Comparison of ENCODE assay signal across 23 mouse cellular contexts in genomic region chr2:148719271-148719995, GRCm38 (mm10). TPM values are rescaled to one million over a fixed set of nuclear protein-coding genes. Genes with fewer than 3 reads are reported as not detected.
A peak's percentile ranks its signal among the peaks of the same experiment; 100 is the strongest.
DNase-seq lines count a peak whose midpoint lies in the region; ATAC-seq and TF ChIP-seq lines count a peak whose summit lies in the region.
"Had no signal": no experiment of that assay in that cellular context is flagged by ENCODE, and none has a peak within 500 bp of the region (broad histone marks: within the 10 kb centered on the region; RNA-seq: fewer than 3 reads in every experiment).

No protein-coding gene starts in this region.

- intact Hi-C loops in gastrocnemius, postnatal 14 days (cut with DNase I; ENCODE audit: low total_unique reads) = no loop called here

- ATAC-seq in Patski = peak; percentile 85
- ATAC-seq in megakaryocyte, adult 5-6 weeks (ENCODE audit: poor library complexity, severe bottlenecking) = peak; percentile 73
- ATAC-seq: hindbrain, embryonic 16.5 days; liver, embryonic 12.5 days had no signal

- in situ Hi-C loops in Patski (cut with MboI; ENCODE audit: low pct_unique_long_range_greater_than_20kb) = no loop called here

- TF ChIP-seq CTCF in Patski (IDR thresholded peaks at IDR 0.05) = no peak

- H3K36me3 ChIP-seq in embryonic facial prominence, embryonic 10.5 days (replicated peaks) = no peaks in the 10 kb centered on the region
- H3K36me3 ChIP-seq: embryonic facial prominence, embryonic 12.5 days; G1E; limb, embryonic 10.5 days; liver, embryonic 12.5 days had no signal

- CTCF ChIA-PET in Patski (lab: Charles Lee) = interaction anchor here (1.1 to 4.5 kb wide), 4 partner anchors 11 to 17 kb away, joined by 3 to 27 read pairs (median 4); partner anchors contain the start of gene Napb

- DNase-seq in adrenal gland, postnatal 36 days = peak; percentile 11 to 16
- DNase-seq in adrenal gland, adult 18-20 months (ENCODE audit: low spot score in 2 of 2) = no peak
- DNase-seq in 3134 (ENCODE audit: extremely low read depth, insufficient read length, low spot score) (peak; percentile 43), Patski (ENCODE audit: low read depth, low spot score) (no peak)
- DNase-seq in urinary bladder, postnatal 25 days (ENCODE audit: low spot score) = no peak
- DNase-seq in embryonic facial prominence, embryonic 10.5 days (ENCODE audit: low spot score) = no peak
- DNase-seq in gastrocnemius, postnatal 14 days = no peak
- DNase-seq: cerebellum, postnatal 10 days; heart, adult 11 months; kidney, adult 18-20 months; right cerebral cortex, postnatal 4 days had no signal

- WGBS in embryonic facial prominence, embryonic 10.5 days = 87% methylated on average over 2 of the region's 2 CpGs

- POLR2A ChIA-PET in Patski (lab: Charles Lee) = no interaction called here

- no peaks in the 10 kb centered on the region for H3K9me3 ChIP-seq in embryonic facial prominence, embryonic 10.5 days
- H3K9me3 ChIP-seq: embryonic facial prominence, embryonic 12.5 days; G1E; limb, embryonic 10.5 days; liver, embryonic 12.5 days had no signal

- no peak overlapping the region for H3K4me3 ChIP-seq in embryonic facial prominence, embryonic 10.5 days
- H3K4me3 ChIP-seq: embryonic facial prominence, embryonic 12.5 days; limb, embryonic 10.5 days; liver, embryonic 12.5 days had no signal

- H3K4me1 ChIP-seq in embryonic facial prominence, embryonic 10.5 days = no peaks in the 10 kb centered on the region
- H3K4me1 ChIP-seq: embryonic facial prominence, embryonic 12.5 days; limb, embryonic 10.5 days had no signal

- no peaks in the 10 kb centered on the region for H3K27me3 ChIP-seq in Patski
- no peaks in the 10 kb centered on the region for H3K27me3 ChIP-seq in embryonic facial prominence, embryonic 10.5 days (replicated peaks; ENCODE audit: low read depth, poor library complexity, severe bottlenecking)
- H3K27me3 ChIP-seq: embryonic facial prominence, embryonic 12.5 days; liver, embryonic 12.5 days had no signal

- H3K27ac ChIP-seq in embryonic facial prominence, embryonic 10.5 days (replicated peaks) = no peak overlapping the region
- H3K27ac ChIP-seq: embryonic facial prominence, embryonic 12.5 days; limb, embryonic 10.5 days; liver, embryonic 12.5 days had no signal

RNA-seq across cellular contexts. Expression of gene Napb, which starts 12.8 kb away (rescaled TPM):
- 1 to 10 TPM; 4.2 to 5.8 TPM for total RNA-seq in adrenal gland, postnatal 36 days (2021)
- 1 to 10 TPM; 5.6 to 6.0 TPM for total RNA-seq in adrenal gland, adult 18-20 months (2021)
- polyA plus RNA-seq in Patski (2021) = 4.3 TPM
- total RNA-seq in megakaryocyte, adult 5-6 weeks (2015) = 0.36 and 0.57 TPM in 2 replicates
- 0.29 and 0.53 TPM in 2 replicates for total RNA-seq in megakaryocyte, adult 5-6 weeks (2017)
- 5.7 and 6.0 TPM in 2 replicates for polyA plus RNA-seq in embryonic facial prominence, embryonic 10.5 days (2016; fragmentation: Nextera tagmentation; extraction: Ambion mirVana)
- total RNA-seq in gastrocnemius, postnatal 14 days (2021) = 1 to 10 TPM; 3.3 to 4.1 TPM
- polyA plus RNA-seq: G1E had no signal

RNA-seq across cellular contexts. Expression of gene Cstl1, which starts 30.7 kb away (rescaled TPM):
- total RNA-seq in adrenal gland, postnatal 36 days (2021) = under 1 TPM; 0.49 to 0.89 TPM
- total RNA-seq in adrenal gland, adult 18-20 months (2021) = under 1 TPM in 1 of 2 experiments, not detected in 1; 0.50 TPM
- polyA plus RNA-seq in Patski (2021) = not detected
- total RNA-seq in megakaryocyte, adult 5-6 weeks (2015) = not detected in 2 replicates
- total RNA-seq in megakaryocyte, adult 5-6 weeks (2017) = not detected in 2 replicates
- not detected in 2 replicates for polyA plus RNA-seq in embryonic facial prominence, embryonic 10.5 days (2016; fragmentation: Nextera tagmentation; extraction: Ambion mirVana)
- not detected for total RNA-seq in gastrocnemius, postnatal 14 days (2021)
- total RNA-seq: G1E; heart, postnatal 25 days had no signal
- polyA plus RNA-seq: embryonic facial prominence, embryonic 12.5 days; G1E; hindbrain, embryonic 16.5 days; large intestine, adult 2 months; limb, embryonic 10.5 days; liver, embryonic 12.5 days; lung, embryonic 16.5 days; midbrain, embryonic 11.5 days; urinary bladder, adult 2 months had no signal

RNA-seq across cellular contexts. Expression of gene Gzf1, which starts 38.6 kb away (rescaled TPM):
- 10 to 100 TPM; 27.8 to 34.8 TPM for total RNA-seq in adrenal gland, postnatal 36 days (2021)
- 10 to 100 TPM; 29.7 to 30.4 TPM for total RNA-seq in adrenal gland, adult 18-20 months (2021)
- polyA plus RNA-seq in Patski (2021) = 27.8 TPM
- total RNA-seq in megakaryocyte, adult 5-6 weeks (2015) = 10.7 and 14.5 TPM in 2 replicates
- total RNA-seq in megakaryocyte, adult 5-6 weeks (2017) = 14.4 and 15.0 TPM in 2 replicates
- 25.6 and 28.1 TPM in 2 replicates for polyA plus RNA-seq in embryonic facial prominence, embryonic 10.5 days (2016; fragmentation: Nextera tagmentation; extraction: Ambion mirVana)
- 10 to 100 TPM; 13.4 to 13.9 TPM for total RNA-seq in gastrocnemius, postnatal 14 days (2021)

RNA-seq across cellular contexts. Expression of gene Nxt1, which starts 47.0 kb away (rescaled TPM):
- total RNA-seq in adrenal gland, postnatal 36 days (2021) = 10 to 100 TPM; 18.5 to 18.8 TPM
- 10 to 100 TPM; 17.9 TPM for total RNA-seq in adrenal gland, adult 18-20 months (2021)
- polyA plus RNA-seq in Patski (2021) = 30.5 TPM
- 66.4 and 80.3 TPM in 2 replicates for total RNA-seq in megakaryocyte, adult 5-6 weeks (2015)
- total RNA-seq in megakaryocyte, adult 5-6 weeks (2017) = 26.9 and 39.4 TPM in 2 replicates
- 142 and 154 TPM in 2 replicates for polyA plus RNA-seq in embryonic facial prominence, embryonic 10.5 days (2016; fragmentation: Nextera tagmentation; extraction: Ambion mirVana)
- 1 to 10 TPM; 4.7 to 5.3 TPM for total RNA-seq in gastrocnemius, postnatal 14 days (2021)

RNA-seq across cellular contexts. Expression of gene Cst11, which starts 51.9 kb away (rescaled TPM):
- total RNA-seq in adrenal gland, postnatal 36 days (2021) = not detected
- total RNA-seq in adrenal gland, adult 18-20 months (2021) = not detected
- not detected for polyA plus RNA-seq in Patski (2021)
- not detected in 2 replicates for total RNA-seq in megakaryocyte, adult 5-6 weeks (2015)
- total RNA-seq in megakaryocyte, adult 5-6 weeks (2017) = not detected in 2 replicates
- polyA plus RNA-seq in embryonic facial prominence, embryonic 10.5 days (2016; fragmentation: Nextera tagmentation; extraction: Ambion mirVana) = not detected in 2 replicates
- total RNA-seq in gastrocnemius, postnatal 14 days (2021) = not detected
- total RNA-seq: G1E; heart, postnatal 25 days; left cerebral cortex, adult 18-20 months had no signal
- polyA plus RNA-seq: embryonic facial prominence, embryonic 12.5 days; G1E; hindbrain, embryonic 16.5 days; large intestine, adult 2 months; limb, embryonic 10.5 days; liver, embryonic 12.5 days; lung, embryonic 16.5 days; midbrain, embryonic 11.5 days; urinary bladder, adult 2 months had no signal

Comparison
In these comparisons a context has a peak if more than half of its experiments do, and no peak if none do; other contexts are left out.
1. DNase-seq: peak in adrenal gland, postnatal 36 days (2 of 2) and 3134 (single experiment); none in adrenal gland, adult 18-20 months (0 of 2), Patski (single experiment), urinary bladder, postnatal 25 days (single experiment), embryonic facial prominence, embryonic 10.5 days (single experiment) and gastrocnemius, postnatal 14 days (single experiment).